Mouse (Mus musculus): ENCODE measurements at regions not wholly inside any gene's neighbourhood (a gene's known extent, or its start where the extent isn't known, plus 50 kb on each side); places are given as distances from the start of the nearest gene placed in this dataset.

DNA sequence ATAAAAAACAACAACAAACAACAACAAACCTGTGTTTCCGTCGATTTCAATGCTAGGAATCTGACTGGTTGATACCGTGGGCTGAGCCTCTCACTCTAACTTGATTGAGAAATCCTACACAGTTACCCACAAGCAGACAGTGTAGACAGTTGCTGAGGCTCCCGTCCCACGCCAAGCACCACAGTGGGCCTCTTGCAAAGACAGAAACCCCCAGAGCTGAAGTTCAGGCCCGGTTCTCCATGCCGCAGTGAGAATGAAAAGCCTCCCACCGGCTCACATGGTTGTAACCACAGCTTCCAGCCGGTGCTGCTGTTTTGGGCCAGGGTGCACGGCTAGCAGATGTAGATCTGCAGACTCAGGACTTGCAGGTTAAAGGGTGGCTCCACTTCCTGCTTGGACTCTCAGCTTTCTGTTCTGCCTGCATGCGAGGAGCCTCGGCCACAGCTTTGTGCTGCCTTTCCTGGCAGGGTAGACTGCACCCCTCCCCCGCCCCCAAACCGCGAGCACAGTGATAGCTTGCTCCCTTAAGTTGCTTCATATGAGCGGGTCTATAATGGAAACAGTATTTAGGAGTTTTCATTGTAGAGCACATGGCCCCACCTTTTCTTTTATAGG is 133.6 kb upstream of the Zfp64 start:
- ATAC-seq (ENCODE audit: insufficient read depth) (peak; percentile 35; the same call in 1 of the 2 replicates), DNase-seq (peak; percentile 43)
- no peaks in the 10 kb centered on the region for H3K27me3 ChIP-seq (ENCODE audit: insufficient read depth, low read length)
- H3K9me3 ChIP-seq (ENCODE audit: low read depth, low read length): no peaks in the 10 kb centered on the region
- no peak for TF ChIP-seq CTCF (IDR thresholded peaks at IDR 0.05; ENCODE audit: low read depth)
- no peak overlapping the region for H3K4me3 ChIP-seq (ENCODE audit: low read depth, low read length)
- 64% methylated on average over 16 of the region's 16 CpGs for WGBS
- H3K9ac ChIP-seq: no peak overlapping the region
- H3K27ac ChIP-seq (ENCODE audit: low read depth): no peak overlapping the region
- no peaks in the 10 kb centered on the region for H3K4me1 ChIP-seq (ENCODE audit: insufficient read depth)
- no peaks in the 10 kb centered on the region for H3K36me3 ChIP-seq (ENCODE audit: insufficient read depth)
- H3K4me2 ChIP-seq: no peak overlapping the region

DNA sequence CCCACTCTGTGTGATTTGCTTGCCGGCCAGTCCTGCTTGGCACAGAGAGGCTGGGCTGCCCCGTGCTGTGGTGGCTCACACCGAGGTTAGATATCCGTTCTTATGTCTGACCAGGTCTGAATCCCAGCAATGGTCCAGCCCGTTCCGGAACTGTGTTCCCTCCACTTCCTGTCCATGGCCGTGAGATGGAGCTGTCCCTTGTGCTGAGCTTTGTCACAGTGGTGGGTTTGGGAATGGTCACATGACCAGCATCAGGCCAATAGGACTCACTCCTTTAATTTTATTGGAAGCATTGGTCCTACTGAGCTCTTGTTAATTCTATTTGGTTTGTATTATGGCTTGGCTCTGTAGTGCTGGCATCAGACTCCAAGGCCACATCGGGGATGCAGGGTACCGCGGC is 132.9 kb upstream of the Zfp64 start:
- H3K4me2 ChIP-seq: no peak overlapping the region
- no peak for TF ChIP-seq CTCF (IDR thresholded peaks at IDR 0.05; ENCODE audit: low read depth)
- no peaks in the 10 kb centered on the region for H3K9me3 ChIP-seq (ENCODE audit: low read depth, low read length)
- no peak overlapping the region for H3K9ac ChIP-seq
- H3K4me3 ChIP-seq (ENCODE audit: low read depth, low read length): no peak overlapping the region
- ATAC-seq (ENCODE audit: insufficient read depth) (no peak), DNase-seq (peak; percentile 55)
- no peaks in the 10 kb centered on the region for H3K36me3 ChIP-seq (ENCODE audit: insufficient read depth)
- no peaks in the 10 kb centered on the region for H3K27me3 ChIP-seq (ENCODE audit: insufficient read depth, low read length)
- no peak overlapping the region for H3K27ac ChIP-seq (ENCODE audit: low read depth)
- WGBS: 70% methylated on average over 10 of the region's 10 CpGs
- H3K4me1 ChIP-seq (ENCODE audit: insufficient read depth): no peaks in the 10 kb centered on the region

DNA sequence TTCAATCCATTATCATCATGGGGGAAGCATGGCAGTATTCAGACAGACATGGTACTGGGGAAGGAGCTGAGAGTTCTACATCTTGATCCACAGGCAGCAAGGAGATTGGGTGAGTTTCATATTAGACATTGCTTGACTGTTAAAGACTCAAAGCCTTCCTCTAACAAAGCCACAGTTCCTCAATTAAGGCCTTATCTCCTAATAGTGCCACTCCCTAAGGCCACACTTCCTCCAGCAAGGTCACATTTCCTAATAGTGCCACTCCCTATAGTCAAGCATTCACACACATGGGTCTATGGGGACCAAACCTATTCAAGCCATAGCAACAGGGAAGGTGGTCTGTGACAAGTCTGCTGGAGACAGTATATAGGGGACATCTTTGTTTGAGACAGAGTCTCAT is 115.9 kb upstream of the Zfp64 start:
- no peak overlapping the region for H3K9ac ChIP-seq
- H3K9me3 ChIP-seq (ENCODE audit: low read depth, low read length): peaks cover 3% of the 10 kb centered on the region; the same call in 1 of the 2 replicates
- H3K4me1 ChIP-seq (ENCODE audit: insufficient read depth): no peaks in the 10 kb centered on the region
- no peak overlapping the region for H3K4me2 ChIP-seq
- no peaks in the 10 kb centered on the region for H3K36me3 ChIP-seq (ENCODE audit: insufficient read depth)
- H3K4me3 ChIP-seq (ENCODE audit: low read depth, low read length): no peak overlapping the region
- no peak overlapping the region for H3K27ac ChIP-seq (ENCODE audit: low read depth)
- no peak for TF ChIP-seq CTCF (IDR thresholded peaks at IDR 0.05; ENCODE audit: low read depth)
- DNase-seq (no peak), ATAC-seq (ENCODE audit: insufficient read depth) (no peak)
- no peaks in the 10 kb centered on the region for H3K27me3 ChIP-seq (ENCODE audit: insufficient read depth, low read length)

DNA sequence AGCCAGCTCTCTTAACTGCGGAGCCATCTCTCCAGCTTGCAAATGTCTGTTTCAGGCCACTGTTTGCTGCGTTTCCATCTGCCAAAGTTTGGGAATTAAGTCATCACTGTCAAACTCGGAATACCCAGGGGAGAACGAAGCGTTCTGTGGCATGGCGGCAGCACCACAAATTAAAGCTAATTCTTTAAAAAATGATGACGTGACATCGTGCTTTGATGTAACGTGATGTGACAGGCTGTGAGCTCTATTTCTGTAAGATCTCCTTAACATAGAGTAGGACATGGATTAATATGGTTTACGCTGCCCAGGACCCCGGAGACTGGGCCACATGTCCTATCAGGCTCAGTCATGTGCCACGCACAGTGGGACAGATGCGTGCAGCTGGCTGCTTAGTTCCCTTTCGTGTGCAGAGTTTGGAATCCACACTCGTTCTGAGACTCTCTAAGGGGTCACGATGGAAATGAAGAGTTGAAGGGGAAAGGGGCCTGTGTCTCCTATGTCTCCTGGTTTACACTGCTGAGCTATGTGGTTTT is 109.8 kb upstream of the Zfp64 start:
- peak; percentile 54; the same call in 1 of the 2 replicates for ATAC-seq (ENCODE audit: insufficient read depth)
- H3K4me1 ChIP-seq (ENCODE audit: insufficient read depth): no peaks in the 10 kb centered on the region
- no peak overlapping the region for H3K9ac ChIP-seq
- H3K4me2 ChIP-seq: no peak overlapping the region
- TF ChIP-seq CTCF (IDR thresholded peaks at IDR 0.05; ENCODE audit: low read depth): no peak
- no peaks in the 10 kb centered on the region for H3K27me3 ChIP-seq (ENCODE audit: insufficient read depth, low read length)
- no peak overlapping the region for H3K27ac ChIP-seq (ENCODE audit: low read depth)
- no peak overlapping the region for H3K4me3 ChIP-seq (ENCODE audit: low read depth, low read length)
- H3K9me3 ChIP-seq (ENCODE audit: low read depth, low read length): no peaks in the 10 kb centered on the region
- peak; percentile 52 for DNase-seq
- WGBS: 70% methylated on average over 16 of the region's 16 CpGs
- no peaks in the 10 kb centered on the region for H3K36me3 ChIP-seq (ENCODE audit: insufficient read depth)

DNA sequence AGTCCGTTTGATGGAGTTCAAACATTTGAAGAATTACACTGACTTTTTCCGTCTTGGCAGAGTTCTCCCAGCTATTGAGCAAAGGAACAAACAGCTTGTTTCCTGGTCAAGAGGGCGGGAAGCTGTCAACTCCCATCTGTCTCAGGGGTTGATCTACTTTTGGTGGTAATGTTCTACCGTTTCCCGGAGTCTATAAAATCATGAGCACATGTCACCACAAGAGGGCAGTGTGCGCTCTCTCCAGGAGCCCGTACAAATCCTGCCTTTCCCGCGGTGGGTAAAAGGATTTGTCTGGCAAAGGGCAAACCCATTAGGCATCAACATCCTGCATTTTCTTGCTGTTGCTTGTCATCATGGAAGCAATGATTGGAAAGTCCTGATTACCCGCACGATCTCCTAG is 106.1 kb upstream of the Zfp64 start:
- peak; percentile 94 for TF ChIP-seq CTCF (IDR thresholded peaks at IDR 0.05; ENCODE audit: low read depth)
- 2% methylated on average over 11 of the region's 11 CpGs for WGBS

DNA sequence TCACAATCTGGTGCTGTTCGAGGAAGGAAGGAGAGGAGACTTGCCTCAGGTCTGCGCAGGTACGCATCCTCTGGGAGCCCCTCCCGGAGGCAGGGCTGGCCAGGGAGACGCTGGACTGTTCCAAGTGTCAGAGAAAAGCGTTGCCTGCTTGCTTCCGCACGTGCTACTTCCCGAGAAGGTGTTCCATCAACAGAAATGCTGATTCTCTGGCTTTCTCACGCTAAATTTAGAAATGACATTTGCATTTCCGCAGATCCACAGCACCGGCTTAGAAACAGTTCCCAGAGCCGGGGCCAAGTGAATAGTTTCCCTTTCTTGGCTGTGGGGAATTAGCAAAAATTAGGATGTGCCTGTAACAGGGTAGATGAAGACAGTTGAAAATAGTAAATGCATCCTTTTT is 105.1 kb upstream of the Zfp64 start:
- TF ChIP-seq CTCF (IDR thresholded peaks at IDR 0.05; ENCODE audit: low read depth): no peak
- Histone ChIP-seq H3K9ac (no peak overlapping the region), H3K27ac (ENCODE audit: low read depth) (no peak overlapping the region), H3K36me3 (ENCODE audit: insufficient read depth) (no peaks in the 10 kb centered on the region), H3K4me3 (ENCODE audit: low read depth, low read length) (no peak overlapping the region), H3K4me2 (no peak overlapping the region), H3K4me1 (ENCODE audit: insufficient read depth) (no peaks in the 10 kb centered on the region), H3K27me3 (ENCODE audit: insufficient read depth, low read length) (no peaks in the 10 kb centered on the region), H3K9me3 (ENCODE audit: low read depth, low read length) (no peaks in the 10 kb centered on the region)
- ATAC-seq (ENCODE audit: insufficient read depth) (no peak), DNase-seq (peak; percentile 28)
- WGBS: 46% methylated on average over 13 of the region's 13 CpGs

More for the DNA sequence above, 106.1 kb upstream of the Zfp64 start:
- H3K4me1 ChIP-seq (ENCODE audit: insufficient read depth): no peaks in the 10 kb centered on the region
- ATAC-seq (ENCODE audit: insufficient read depth) (peak; percentile 46; the same call in 1 of the 2 replicates), DNase-seq (peak; percentile 97)
- H3K9me3 ChIP-seq (ENCODE audit: low read depth, low read length): no peaks in the 10 kb centered on the region
- no peaks in the 10 kb centered on the region for H3K36me3 ChIP-seq (ENCODE audit: insufficient read depth)
- no peaks in the 10 kb centered on the region for H3K27me3 ChIP-seq (ENCODE audit: insufficient read depth, low read length)
- 0 out of 2 replicates have a peak overlapping the region, but pooled peaks have one; percentile 6 for H3K4me2 ChIP-seq
- no peak overlapping the region for H3K4me3 ChIP-seq (ENCODE audit: low read depth, low read length)
- H3K9ac ChIP-seq: no peak overlapping the region
- H3K27ac ChIP-seq (ENCODE audit: low read depth): no peak overlapping the region

DNA sequence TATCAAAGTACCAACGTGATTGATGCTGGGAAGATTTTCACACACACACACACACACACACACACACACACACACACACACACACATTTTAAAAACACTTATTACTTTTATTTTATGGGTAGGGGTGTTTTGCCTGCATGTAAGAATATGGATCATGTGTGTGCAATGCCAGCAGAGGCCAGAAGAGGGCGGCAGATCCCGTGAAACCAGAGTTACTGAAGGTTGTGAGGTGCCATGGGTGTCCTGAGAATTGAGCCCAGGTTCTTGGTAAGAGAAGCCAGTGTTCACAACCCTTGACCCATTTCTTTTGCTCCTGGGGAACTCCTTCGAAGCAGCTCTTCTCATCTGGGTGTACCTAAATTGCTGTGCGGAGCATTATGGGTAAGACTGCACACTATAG is 102.4 kb upstream of the Zfp64 start:
- H3K9me3 ChIP-seq (ENCODE audit: low read depth, low read length): no peaks in the 10 kb centered on the region
- no peak overlapping the region for H3K4me2 ChIP-seq
- ATAC-seq (ENCODE audit: insufficient read depth) (no peak), DNase-seq (no peak)
- WGBS: 74% methylated on average over 5 of the region's 5 CpGs
- H3K27me3 ChIP-seq (ENCODE audit: insufficient read depth, low read length): no peaks in the 10 kb centered on the region
- H3K9ac ChIP-seq: no peak overlapping the region
- H3K4me1 ChIP-seq (ENCODE audit: insufficient read depth): no peaks in the 10 kb centered on the region
- H3K4me3 ChIP-seq (ENCODE audit: low read depth, low read length): no peak overlapping the region
- peak; percentile 47 for TF ChIP-seq CTCF (IDR thresholded peaks at IDR 0.05; ENCODE audit: low read depth)
- no peak overlapping the region for H3K27ac ChIP-seq (ENCODE audit: low read depth)
- no peaks in the 10 kb centered on the region for H3K36me3 ChIP-seq (ENCODE audit: insufficient read depth)

Measured in lung, embryonic 14.5 days (tissue).